Mouse (Mus musculus): ENCODE data around the gene Cel. TPM values are rescaled to one million over a fixed set of nuclear protein-coding genes. Genes with fewer than 3 reads are reported as not detected.

Cel gene
- total and polyA plus RNA-seq, 2 experiments from 2014 or later = not detected

DNA sequence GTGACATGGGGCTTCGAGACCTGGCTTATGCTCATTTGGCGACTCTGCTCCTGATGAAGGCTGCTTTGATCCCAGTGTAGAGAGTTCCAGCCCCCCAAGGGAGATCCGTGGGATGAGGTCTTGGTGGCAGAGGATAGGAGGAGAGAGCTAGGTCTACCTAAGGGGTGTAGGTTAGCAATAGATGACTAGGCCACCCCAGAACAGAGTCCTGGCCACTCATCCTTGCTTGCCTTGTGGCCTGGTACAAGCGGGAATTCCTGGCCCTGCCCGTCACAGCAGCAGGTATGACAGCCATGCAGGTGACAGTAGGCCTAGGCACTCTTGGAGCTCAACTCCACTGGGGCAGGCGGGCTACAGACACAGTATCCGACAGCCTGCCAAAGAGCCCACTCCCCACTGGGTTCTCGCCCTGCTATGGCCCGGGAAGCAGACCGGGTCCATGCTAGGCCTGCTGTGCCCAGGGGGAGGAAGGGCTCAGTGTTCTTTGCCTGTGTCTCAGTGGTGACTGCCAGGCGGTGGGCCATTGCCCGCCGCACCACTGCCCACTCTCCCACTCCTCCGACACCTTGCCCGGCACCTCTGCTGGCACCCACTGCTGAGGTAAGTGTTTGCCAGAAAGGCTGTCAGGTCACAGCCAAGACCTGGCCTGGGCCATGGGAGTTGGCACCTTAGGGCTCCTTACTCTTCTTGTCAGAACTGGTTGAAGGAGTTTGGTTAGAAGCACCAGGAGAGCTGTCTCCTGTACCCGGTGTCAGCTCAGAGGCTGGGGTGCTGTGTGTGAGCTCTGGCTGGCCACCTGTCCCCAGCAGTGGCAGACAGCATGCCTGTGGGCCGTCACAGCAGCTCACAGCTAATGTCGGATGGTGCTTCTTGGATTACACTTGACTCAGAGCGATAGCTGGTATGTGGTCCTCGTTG, 35.5 kb downstream of the Cel start:
- H3K4me2 ChIP-seq (ENCODE audit: low read depth, low read length) = no peak overlapping the region
- no peaks in the 10 kb centered on the region for H3K36me3 ChIP-seq (ENCODE audit: insufficient read depth, low read length)
- H3K4me1 ChIP-seq (ENCODE audit: insufficient read depth, low read length) = peaks cover 45% of the 10 kb centered on the region
- H3K9me3 ChIP-seq (ENCODE audit: low read length) = no peaks in the 10 kb centered on the region
- DNase-seq (ENCODE audit: low spot score) = no peak
- ATAC-seq = no peak
- peak overlapping the region; percentile 22; the same call in 1 of the 2 replicates for H3K27ac ChIP-seq
- no peak overlapping the region for H3K9ac ChIP-seq (replicated peaks; ENCODE audit: low read length)
- TF ChIP-seq CTCF (IDR thresholded peaks at IDR 0.05; ENCODE audit: low read depth) = no peak
- H3K27me3 ChIP-seq (ENCODE audit: insufficient read depth, low read length) = no peaks in the 10 kb centered on the region
- WGBS = 67% methylated on average over 20 of the region's 20 CpGs
- no peak overlapping the region for H3K4me3 ChIP-seq (ENCODE audit: low read length)

DNA sequence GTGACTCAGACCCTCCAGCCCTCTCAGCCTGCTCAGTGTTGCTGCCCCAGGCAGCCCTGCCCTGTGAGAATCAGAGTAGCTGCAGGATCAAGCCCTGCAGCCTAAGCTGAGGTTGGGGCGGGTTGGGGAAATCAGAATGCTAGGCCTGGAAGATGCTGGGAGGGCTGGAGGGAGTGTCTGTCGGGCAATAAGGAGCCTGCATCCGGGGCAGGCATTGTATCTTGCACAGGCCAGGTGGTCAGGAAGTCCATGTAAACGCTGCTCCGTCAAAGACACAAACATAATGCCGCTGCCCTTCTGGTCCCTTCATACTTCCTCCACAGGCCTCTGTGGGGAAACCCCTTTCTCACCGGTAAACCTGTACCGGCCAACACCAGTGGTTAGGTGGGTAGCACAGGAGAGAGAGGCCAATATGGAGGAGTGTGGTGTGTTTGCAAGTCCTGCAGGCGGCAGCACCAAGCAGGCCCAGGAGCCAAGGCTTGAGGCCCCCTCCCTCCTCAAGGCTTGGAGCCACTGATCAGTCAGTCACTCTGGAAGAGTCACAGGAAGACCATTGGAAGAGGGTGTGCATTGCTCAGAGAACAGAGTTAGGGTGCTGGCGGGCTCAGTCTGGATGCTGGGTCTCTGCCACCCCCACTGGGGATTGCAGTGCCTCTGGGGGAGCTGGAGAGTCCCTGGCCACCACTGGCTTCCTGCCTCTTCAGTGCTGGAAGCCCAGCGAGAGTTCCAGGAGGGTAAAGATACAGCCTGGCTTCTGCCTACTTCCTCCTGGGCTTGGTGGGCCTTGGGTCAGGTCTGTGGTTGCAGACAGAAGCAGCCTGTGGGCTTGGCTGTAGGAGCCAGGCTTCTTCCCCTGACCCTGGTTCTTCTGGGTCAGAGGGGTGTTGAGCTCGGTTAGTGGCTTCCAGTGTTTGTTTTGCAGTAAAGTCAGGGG, 37.0 kb downstream of the Cel start:
- H3K9ac ChIP-seq (replicated peaks; ENCODE audit: low read length) = 0 out of 2 replicates have a peak overlapping the region, but pooled peaks have one; percentile 7
- WGBS = 36% methylated on average over 12 of the region's 12 CpGs

GRCm38 (mm10) chr2:28525219-28525942, 37.8 kb downstream of the Cel start:
- peak; percentile 43 for ATAC-seq
- Histone ChIP-seq H3K9me3 (ENCODE audit: low read length) (no peaks in the 10 kb centered on the region), H3K4me1 (ENCODE audit: insufficient read depth, low read length) (peaks cover 56% of the 10 kb centered on the region), H3K27ac (peak overlapping the region; percentile 76), H3K4me3 (ENCODE audit: low read length) (no peak overlapping the region), H3K9ac (replicated peaks; ENCODE audit: low read length) (no peak overlapping the region), H3K4me2 (ENCODE audit: low read depth, low read length) (no peak overlapping the region; the same call in 1 of the 2 replicates), H3K27me3 (ENCODE audit: insufficient read depth, low read length) (no peaks in the 10 kb centered on the region), H3K36me3 (ENCODE audit: insufficient read depth, low read length) (no peaks in the 10 kb centered on the region)
- WGBS = 15% methylated on average over 11 of the region's 11 CpGs
- TF ChIP-seq CTCF (IDR thresholded peaks at IDR 0.05; ENCODE audit: low read depth) = no peak
- peak; percentile 56 for DNase-seq (ENCODE audit: low spot score)

More for the DNA sequence above, 37.0 kb downstream of the Cel start:
- Histone ChIP-seq H3K4me3 (ENCODE audit: low read length) (no peak overlapping the region), H3K27ac (peak overlapping the region; percentile 76), H3K27me3 (ENCODE audit: insufficient read depth, low read length) (no peaks in the 10 kb centered on the region), H3K4me1 (ENCODE audit: insufficient read depth, low read length) (peaks cover 54% of the 10 kb centered on the region), H3K4me2 (ENCODE audit: low read depth, low read length) (no peak overlapping the region), H3K36me3 (ENCODE audit: insufficient read depth, low read length) (no peaks in the 10 kb centered on the region), H3K9me3 (ENCODE audit: low read length) (no peaks in the 10 kb centered on the region)
- peak; percentile 17; the same call in 1 of the 2 replicates for ATAC-seq
- peak; percentile 70 for TF ChIP-seq CTCF (IDR thresholded peaks at IDR 0.05; ENCODE audit: low read depth)
- DNase-seq (ENCODE audit: low spot score) = peak; percentile 64

DNA sequence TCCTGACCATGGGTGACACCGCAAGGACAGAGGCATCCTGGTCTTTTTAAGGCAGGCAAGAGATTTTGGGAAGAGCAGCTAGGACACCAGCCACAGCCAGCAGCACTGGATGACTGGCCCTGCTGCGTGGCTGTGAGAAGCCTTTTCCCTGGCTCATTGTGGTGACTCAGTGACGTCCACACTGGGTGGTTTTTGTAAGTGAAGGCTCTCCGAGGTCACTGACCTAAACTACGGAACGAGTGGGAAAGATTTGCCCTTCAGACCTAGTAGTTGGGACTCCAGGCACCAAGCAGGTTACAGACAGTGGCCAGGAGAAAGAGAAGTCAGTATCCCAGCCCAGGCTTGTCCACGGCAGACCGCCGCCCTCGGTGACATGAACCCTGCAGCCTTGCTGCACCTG, 38.8 kb downstream of the Cel start:
- no peak for TF ChIP-seq CTCF (IDR thresholded peaks at IDR 0.05; ENCODE audit: low read depth)
- Histone ChIP-seq H3K9me3 (ENCODE audit: low read length) (no peaks in the 10 kb centered on the region), H3K36me3 (ENCODE audit: insufficient read depth, low read length) (no peaks in the 10 kb centered on the region), H3K27me3 (ENCODE audit: insufficient read depth, low read length) (no peaks in the 10 kb centered on the region), H3K4me3 (ENCODE audit: low read length) (no peak overlapping the region), H3K4me1 (ENCODE audit: insufficient read depth, low read length) (peaks cover 48% of the 10 kb centered on the region), H3K27ac (peak overlapping the region; percentile 70; the same call in 1 of the 2 replicates), H3K9ac (replicated peaks; ENCODE audit: low read length) (no peak overlapping the region), H3K4me2 (ENCODE audit: low read depth, low read length) (no peak overlapping the region)
- ATAC-seq = no peak
- 79% methylated on average over 10 of the region's 10 CpGs for WGBS
- no peak for DNase-seq (ENCODE audit: low spot score)

GRCm38 (mm10) chr2:28523643-28524117, 39.5 kb downstream of the Cel start:
- no peak overlapping the region for H3K4me3 ChIP-seq (ENCODE audit: low read length)
- peaks cover 46% of the 10 kb centered on the region for H3K4me1 ChIP-seq (ENCODE audit: insufficient read depth, low read length)
- no peaks in the 10 kb centered on the region for H3K36me3 ChIP-seq (ENCODE audit: insufficient read depth, low read length)
- H3K9ac ChIP-seq (replicated peaks; ENCODE audit: low read length) = no peak overlapping the region; the same call in 1 of the 2 replicates
- TF ChIP-seq CTCF (IDR thresholded peaks at IDR 0.05; ENCODE audit: low read depth) = 0 out of 2 replicates have a peak, but pooled peaks have one; percentile 3
- 5% methylated on average over 5 of the region's 5 CpGs for WGBS
- H3K27ac ChIP-seq = peak overlapping the region; percentile 70
- H3K4me2 ChIP-seq (ENCODE audit: low read depth, low read length) = no peak overlapping the region
- H3K9me3 ChIP-seq (ENCODE audit: low read length) = no peaks in the 10 kb centered on the region
- ATAC-seq (peak; percentile 85), DNase-seq (ENCODE audit: low spot score) (peak; percentile 92)
- no peaks in the 10 kb centered on the region for H3K27me3 ChIP-seq (ENCODE audit: insufficient read depth, low read length)

- WGBS = 62% methylated on average over 4 of the region's 4 CpGs
Observed at GRCm38 (mm10) chr2:28522166-28522565, 41.0 kb downstream of the Cel start.

More at GRCm38 (mm10) chr2:28522166-28522565, 41.0 kb downstream of the Cel start:
- H3K36me3 ChIP-seq (ENCODE audit: insufficient read depth, low read length) = no peaks in the 10 kb centered on the region
- no peak overlapping the region; the same call in 1 of the 2 replicates for H3K9ac ChIP-seq (replicated peaks; ENCODE audit: low read length)
- DNase-seq (ENCODE audit: low spot score) (no peak), ATAC-seq (no peak)
- H3K4me3 ChIP-seq (ENCODE audit: low read length) = no peak overlapping the region
- H3K27me3 ChIP-seq (ENCODE audit: insufficient read depth, low read length) = no peaks in the 10 kb centered on the region
- no peaks in the 10 kb centered on the region for H3K9me3 ChIP-seq (ENCODE audit: low read length)
- H3K4me1 ChIP-seq (ENCODE audit: insufficient read depth, low read length) = peaks cover 44% of the 10 kb centered on the region
- no peak for TF ChIP-seq CTCF (IDR thresholded peaks at IDR 0.05; ENCODE audit: low read depth)
- H3K27ac ChIP-seq = peak overlapping the region; percentile 75
- H3K4me2 ChIP-seq (ENCODE audit: low read depth, low read length) = no peak overlapping the region

Data from hindbrain, postnatal 0 days (tissue).